Mouse (Mus musculus) cerebellum, adult 18-20 months (tissue): Measurements from ENCODE around the gene Lamtor1.
A peak's percentile ranks its signal among the peaks of the same experiment; 100 is the strongest.
"Not testable (repeated sequence)": the region's sequence is repeated elsewhere in the genome, so short reads cannot be mapped to it uniquely, and the experiment has no call there.

Source experiments
- DNase-seq, 2 experiments: peaks; one replicate each; pipeline ENCODE4 v3.0.0; 2021

Gene Lamtor1

DNA sequence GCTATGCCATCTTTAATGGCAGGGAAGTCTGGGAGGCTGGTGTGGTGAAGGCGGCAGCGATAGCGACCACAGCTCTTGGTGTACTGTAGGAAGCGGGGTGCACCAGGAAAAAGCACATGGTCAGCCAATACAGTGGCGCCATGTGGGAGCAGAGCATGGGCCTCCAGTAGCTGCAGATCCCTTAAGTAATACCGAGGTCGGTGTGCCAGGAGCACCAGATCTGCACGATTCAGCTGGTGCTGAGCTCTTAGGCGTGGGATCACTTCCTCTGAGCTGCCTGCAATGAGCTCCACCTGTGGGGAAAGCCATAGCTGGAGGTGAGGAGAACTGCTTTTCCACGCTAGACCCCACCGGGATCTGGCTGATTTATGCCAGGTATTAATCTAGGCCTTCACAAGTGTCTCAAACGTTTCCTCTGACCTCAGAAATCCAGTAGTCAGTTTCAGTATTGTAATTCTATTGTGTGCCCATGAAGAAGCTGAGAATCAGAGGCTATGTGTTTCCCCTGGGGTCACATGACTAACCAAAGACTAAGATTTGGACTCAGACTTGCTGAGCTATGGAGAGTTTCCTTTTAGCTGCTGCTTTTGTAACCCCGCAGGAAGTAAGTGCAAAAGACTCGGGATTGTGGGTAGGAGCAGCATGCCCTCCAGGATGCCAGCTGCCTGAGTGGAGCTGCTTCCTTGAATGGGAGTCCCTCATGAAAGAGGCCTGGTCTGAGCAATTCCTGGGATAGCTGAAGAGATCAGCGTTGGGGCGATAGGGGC lies 5.2 kb upstream of the Lamtor1 start:
- DNase-seq: no peak

DNA sequence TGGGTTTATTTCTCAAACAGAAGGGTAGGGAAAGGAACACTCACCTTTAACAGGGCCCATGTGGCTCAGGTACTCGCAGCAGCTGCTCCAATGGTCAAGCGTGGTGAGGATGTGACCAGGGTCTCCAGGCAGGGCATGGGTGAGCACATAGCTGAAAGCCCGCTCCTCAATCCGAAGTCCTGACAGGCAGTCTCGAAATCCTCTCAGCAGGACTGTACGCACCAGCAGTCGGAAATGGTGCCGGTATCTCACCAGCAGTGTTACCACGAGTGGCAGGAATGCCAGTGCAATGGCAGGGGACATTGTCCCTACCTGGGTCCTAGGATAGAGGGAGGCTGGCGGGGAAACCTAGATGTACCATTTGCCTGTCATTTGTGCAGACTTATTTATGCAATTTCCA lies 3.7 kb upstream of the Lamtor1 start:
- no peak for DNase-seq

DNA sequence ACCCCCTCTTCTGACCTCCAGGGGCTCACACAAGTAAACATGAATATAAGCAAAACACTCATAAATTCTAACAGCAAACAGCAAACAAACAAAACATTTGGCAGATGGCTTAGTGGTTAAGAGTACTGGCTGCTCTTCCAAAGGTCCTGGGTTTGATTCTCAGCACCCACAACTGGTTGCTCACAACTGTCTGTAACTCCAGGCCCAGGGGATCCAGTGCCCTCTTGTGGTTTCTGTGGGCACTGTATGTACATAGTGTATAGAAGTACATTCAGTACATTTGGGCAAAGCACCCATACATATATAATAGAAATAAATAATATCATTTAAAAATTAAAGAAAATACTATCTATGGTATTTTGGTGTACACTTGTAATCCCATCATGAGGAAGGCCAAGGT lies 2.9 kb upstream of the Lamtor1 start:
- DNase-seq: no peak

DNA sequence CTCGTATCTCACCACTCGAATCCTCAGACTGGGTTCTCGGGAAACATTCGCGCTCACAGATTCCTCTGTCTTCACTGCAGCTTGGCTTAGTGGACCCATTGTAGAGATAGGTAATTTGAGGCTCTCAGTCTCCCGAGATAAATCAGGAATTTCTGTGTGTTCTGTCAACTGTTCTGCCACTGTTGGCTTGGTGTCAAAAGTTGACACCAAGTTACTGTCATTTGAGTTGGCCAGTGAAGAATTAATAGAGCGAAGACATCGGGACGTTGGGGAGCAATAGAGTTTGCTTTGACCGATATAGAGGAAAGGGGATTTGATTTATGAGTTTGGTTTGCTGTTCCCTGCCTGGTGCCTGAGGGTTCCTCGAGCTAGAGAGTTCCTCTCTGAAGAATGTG lies 580 bp downstream of the Lamtor1 start, which contains the start of gene Tomt:
Tomt (minus strand) TSS at position 73 of the 395 bp plus-strand sequence.
- no peak for DNase-seq

DNA sequence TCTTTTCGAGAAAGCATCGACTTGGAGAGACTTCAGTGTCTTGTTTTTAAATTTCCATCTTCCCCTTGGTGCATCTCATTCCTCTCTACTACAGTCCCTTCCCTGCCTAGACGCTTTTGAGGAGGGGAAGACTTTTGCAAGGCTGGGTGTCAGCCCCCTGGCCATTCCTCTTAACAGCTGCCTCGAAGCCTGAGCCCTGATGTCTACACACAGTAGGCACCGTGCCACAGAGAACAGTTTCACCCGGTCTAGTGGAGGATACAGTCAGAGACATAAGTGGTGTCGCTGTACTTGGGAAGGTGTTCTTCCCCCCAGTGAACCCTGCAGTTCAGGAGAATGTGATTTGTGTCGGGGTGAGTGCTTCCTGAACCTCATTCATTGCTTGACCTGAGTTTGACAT lies 992 bp downstream of the Lamtor1 start:
- no peak for DNase-seq

DNA sequence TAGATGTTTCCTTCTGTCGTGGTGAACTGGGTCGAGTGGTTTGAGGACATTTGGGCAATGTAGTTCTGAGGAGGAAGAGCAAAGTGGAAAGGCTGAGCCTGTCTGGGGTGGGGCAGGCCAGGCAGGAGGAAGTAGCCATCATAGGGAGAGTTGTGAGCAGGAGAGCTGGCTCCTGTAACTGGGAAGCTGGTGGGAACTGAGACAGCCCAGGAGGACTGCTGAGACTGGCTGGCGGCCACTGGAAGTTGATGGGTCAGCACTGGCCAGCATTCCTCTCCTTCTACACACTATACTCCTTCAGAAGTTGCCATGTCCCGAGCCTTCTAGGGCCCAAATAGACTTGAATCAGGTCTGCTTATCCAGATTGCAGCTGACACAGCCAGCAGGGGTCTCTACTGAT lies 2.7 kb downstream of the Lamtor1 start:
- no peak for DNase-seq

DNA sequence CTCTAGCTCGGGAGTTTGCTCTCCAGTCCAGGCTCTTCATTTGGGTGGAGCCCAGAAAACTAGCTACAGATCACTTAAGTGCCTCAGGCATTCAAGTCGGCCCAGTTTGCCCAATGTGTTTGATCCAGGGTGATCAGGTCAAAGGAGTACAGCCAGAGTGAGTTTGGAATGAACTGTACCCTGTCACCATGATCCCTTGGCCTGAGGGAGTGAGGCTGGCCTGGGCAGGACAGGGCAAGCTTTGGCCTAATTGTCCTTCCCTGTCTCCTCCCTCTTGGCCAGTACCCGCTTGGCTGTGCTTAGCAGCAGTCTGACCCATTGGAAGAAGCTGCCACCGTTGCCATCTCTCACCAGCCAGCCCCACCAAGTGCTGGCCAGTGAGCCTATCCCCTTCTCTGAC lies 4.4 kb downstream of the Lamtor1 start:
- no peak for DNase-seq

DNA sequence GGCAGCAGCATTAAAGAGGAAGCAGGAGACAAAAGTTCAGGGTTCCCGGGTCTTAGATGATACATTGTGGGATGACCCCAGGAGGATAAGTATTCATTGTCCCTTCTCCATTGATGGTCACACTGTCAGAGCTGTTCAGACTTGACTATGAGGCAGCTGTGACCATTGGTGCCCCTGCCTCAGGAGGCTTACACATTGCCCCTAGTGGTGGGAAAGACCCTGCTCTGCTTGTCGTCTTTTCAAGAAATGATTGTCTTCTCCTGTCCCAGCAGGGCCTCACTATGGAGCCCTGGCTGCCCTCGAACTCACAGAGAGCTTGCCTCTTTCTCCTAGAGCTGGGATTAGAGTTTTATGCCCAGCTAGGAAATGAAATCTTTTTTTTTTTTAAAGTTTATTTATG lies 6.3 kb downstream of the Lamtor1 start:
- DNase-seq: no peak

DNA sequence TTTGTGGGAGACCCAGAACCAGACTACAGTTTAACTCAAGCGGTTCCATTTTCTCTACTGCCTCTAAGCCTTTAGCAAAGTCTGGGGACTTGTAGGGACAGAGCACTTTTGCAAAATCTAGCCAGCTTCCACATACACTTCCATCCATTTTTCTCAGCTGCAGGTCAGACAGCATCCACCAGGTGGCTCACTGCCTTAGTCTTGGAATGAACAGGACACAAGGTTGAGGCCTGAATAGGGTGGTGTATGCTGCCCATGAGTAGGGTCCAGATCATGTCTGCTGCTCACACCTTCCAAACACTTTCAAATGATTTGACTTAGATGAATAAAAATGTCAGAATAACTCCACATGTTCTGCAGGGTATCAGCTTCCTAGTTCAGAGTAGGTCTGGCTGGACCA lies 12.4 kb downstream of the Lamtor1 start:
- DNase-seq: peak; percentile 66 to 76

DNA sequence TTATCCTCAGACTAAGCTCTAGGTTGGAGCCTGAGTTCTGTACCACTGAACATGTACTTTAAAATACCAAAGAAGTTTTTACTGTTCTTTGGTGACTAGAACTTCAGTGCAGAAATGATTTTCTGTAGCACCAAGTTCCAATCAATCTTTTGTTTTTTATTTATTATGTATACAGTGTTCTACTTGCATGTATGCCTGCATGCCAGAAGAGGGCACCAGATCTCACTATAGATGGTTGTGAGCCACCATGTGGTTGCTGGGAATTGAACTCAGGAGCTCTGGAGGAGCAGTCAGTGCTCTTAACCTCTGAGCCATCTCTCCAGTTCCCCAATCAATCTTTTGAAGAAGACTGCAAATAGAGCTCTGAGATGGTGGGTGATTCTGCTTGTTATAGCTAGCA lies 20.2 kb downstream of the Lamtor1 start:
- DNase-seq: not testable (repeated sequence)

DNA sequence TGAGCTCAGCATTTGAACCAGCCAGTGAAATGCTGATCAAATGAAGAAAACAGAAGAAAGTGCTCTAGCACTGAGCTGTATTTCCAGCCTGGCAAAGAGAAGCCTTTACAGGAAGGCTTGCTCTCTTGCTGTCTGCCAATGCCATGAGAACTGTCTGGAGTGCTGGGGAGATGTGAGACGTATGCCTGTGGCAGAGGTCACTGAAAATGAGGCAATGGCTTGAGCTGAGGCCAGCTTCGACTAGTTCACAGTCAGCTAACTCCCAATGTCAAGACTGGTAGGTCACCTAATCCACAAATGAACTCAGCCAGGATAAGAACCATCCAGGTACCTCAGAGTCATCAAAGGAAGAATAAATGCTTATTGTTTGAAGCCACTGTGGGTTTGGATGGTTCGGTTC lies 22.4 kb downstream of the Lamtor1 start:
- no peak for DNase-seq

DNA sequence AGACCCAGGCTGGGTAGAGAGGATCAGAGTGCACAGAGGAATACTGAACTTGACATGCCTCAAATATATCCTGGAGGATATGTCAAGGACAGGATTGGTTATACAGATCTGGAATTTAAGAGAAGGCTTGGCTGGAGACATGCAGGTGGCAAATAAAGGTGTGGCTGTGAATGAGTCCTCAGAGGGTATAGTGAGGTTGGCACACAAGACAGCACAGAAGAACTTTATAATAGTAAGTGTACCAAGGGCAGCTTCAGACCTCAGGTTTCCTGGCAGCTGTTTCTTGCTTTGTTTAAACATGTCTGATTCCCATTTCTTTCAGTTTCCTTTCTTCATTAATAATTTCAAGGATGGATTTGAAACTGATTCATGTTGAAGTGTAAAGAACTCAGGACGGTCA lies 26.8 kb downstream of the Lamtor1 start:
- DNase-seq: no peak

DNA sequence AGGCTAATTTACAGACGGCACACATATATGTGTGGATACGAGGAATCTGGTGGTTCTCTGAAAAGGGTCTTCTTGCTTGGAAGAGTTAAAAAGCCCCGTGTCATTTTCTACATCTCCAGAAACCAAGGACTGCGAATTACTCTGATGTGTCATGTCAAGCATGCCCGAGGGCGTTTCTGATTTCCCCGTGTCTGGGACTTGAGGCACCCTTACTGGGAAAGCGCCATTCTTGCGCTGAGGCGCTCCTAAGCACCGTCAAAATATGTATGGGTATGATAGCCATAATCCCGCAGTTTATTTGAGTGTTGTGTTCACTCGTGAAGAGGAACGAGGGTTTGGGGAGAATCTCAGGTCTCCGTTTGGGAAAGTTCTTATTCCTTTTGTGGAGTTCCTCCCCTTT lies 27.6 kb downstream of the Lamtor1 start:
- peak in 1 of 2 experiments; percentile 22 for DNase-seq

DNA sequence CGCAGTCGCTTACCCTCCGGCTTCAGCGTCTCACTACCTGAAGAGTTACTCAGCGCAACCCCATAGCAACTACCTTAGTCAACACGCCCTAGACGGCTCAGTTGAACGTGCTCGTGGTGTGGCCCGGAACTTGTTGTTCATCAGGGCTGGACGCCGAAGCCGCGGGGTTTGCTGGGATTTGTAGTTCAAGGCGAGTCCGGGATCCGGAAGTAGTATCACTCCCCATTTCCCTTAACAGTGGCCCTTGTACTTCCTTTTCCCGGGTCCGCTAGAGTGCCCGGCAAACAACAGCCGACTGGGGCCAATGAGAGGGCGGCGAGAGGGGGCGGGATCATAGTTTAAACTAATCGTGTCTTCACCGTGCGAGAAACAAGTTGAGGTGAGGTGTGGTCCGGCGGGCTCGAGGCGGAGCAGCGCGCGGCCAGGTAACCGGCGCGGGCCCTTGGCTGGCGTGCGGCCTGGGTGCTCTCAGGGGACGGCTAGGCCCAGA lies 28.1 kb downstream of the Lamtor1 start, which contains the start of the genes Lrrc51 and Numa1:
Lrrc51 (minus strand) TSS at position 145 of the 490 bp plus-strand sequence.
Numa1 (plus strand) TSS at position 361 of the 490 bp plus-strand sequence.
- peak; percentile 95 to 99 for DNase-seq

DNA sequence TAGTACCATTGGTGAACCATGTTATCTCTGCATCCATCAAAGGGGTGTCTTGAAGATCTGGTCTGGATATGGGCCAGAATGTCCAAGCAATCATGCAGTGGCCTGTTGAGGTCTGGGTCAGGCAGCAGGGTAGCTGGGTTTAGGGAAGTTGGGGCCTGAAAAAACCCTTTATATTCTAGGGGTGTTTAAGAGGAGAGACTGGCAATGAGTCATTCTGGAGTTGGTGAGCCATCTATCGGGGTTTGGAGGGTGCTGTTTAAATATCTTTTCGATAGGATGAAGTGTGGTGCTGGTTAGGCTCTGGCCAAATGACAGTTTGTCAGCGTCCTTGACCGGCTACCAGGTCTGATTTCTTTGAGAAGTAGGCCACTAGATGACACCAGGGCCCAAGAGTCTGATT lies 30.3 kb downstream of the Lamtor1 start:
- DNase-seq: no peak

DNA sequence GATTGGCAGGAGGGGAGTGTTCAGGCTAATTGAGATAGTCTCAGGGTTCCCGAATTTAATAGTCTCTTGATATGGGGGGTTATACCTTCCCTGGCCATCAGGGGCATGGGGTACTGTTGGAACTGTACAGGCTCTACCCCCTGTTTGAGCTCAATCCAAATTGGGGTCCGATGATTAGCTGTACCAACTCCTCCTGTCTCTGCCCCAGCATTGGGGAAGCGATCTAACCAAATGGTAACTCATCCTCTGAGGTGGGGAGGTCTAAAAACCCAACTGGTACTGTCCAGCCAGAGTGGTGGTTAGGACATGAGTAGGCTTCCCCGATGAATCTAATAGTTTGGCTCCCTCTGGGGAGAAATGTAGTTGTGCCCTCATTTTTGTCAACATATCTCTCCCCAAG lies 31.3 kb downstream of the Lamtor1 start:
- DNase-seq: no peak

DNA sequence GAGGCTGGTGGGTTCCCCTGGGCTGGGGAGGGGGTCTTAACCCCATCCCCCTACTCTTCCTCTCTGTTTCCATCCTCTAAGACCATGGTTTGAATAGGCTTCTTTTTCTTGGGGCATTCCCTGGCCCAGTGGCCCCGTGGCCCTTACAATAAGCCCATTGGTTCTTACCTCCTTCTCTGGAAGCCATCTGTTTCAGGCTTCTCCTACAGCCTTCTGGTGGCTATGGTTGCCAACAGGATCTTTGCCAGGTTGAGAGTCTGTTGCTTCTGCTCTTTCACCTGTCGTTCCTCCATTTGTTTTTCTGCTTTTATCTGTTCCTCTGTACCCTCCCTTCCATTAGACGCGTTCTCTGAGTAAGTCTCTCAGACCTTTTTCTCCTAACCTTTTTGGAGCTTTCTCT lies 31.9 kb downstream of the Lamtor1 start:
- DNase-seq: peak; percentile 89 to 93

DNA sequence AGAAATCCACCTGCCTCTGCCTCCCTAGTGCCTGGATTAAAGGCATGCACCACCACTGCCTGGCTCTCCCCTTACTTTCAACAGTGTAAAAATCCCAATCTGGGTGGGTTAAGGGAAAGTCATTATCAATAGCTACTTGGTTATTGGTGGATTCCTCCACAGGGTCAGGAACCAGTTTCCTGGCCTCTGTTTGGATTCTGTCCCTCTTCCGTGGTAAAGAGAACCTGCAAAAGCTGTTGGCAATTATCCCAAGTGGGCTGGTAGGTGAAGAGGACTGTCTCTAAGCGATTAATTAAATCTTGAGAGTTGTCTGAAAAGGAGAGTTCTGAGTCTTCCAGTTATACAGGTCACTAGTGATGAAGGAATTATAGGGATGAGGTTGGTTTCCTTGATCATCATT lies 32.6 kb downstream of the Lamtor1 start:
- DNase-seq: peak; percentile 34 to 41

DNA sequence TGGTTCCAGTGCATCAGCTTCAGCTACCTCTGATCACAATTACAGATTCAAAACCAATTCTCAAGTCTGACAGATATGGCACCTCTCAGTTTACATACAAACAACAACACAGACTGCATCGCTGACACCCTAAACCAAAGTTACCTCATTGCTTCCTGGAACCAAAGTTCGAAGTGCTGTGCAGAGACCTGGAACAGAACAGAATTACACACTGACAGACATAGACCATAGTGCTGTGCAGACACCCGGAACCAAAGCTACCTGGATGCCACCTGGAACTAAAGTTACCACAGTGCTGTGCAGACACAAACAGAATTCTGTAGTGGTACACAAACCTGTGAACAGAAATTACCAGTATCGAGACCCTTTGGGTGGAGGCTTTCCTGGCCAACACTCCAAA lies 34.1 kb downstream of the Lamtor1 start:
- no peak for DNase-seq

DNA sequence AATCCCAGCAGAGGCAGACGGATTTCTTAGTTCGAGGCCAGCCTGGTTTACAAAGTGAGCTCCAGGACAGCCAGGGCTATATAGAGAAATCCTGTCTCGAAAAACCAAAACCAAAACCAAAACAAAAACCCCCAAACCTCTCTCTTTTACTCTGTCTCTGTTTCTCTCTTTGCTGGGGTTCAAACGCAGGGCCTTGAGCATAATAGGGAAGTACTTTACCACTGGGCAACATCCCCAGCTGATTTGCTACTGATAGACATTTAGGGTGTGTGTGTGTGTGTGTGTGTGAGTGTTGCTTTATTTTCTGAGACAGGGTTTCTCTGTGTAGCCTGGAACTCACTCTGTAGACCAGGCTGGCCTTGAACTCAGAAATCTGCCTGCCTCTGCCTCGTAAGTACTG lies 43.3 kb downstream of the Lamtor1 start:
- not testable (repeated sequence) for DNase-seq

DNA sequence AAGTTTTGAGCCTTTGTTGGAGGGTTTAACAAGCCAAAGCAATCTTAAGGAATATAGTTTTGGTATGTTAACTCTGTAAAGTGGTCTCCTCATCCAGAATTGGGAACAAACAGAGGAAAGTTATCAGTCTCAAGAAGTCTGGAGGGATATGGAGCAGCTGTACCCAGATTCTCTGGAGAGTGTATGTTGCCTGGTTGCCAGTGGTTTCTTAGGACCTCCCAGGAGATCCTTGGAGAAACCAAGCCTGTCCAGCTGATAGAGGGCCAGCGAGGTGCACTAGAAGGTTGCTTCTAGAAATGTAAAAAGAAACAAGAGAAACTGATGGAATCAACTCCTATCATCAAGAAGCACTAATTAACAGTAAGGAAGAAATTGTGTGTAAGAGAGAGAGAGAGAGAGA lies 45.9 kb downstream of the Lamtor1 start:
- no peak for DNase-seq

DNA sequence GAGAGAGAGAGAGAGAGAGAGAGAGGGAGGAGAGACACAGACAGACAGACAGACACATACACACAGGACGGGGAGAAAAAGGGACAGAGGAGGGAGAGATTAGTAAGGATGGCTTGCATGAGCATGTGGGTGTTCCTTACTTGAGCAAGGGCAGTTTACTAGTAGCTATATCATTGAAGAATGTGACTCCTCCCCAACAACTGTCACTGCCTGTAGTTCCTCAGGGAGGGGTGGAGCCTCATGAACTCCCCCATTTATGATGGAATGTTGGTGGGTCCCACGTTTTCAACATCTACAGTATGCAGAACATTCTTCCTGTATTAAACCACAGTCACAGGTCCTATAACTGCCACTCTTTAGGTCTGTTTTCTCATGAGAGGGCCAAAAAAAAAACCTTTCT lies 46.4 kb downstream of the Lamtor1 start:
- no peak for DNase-seq

DNA sequence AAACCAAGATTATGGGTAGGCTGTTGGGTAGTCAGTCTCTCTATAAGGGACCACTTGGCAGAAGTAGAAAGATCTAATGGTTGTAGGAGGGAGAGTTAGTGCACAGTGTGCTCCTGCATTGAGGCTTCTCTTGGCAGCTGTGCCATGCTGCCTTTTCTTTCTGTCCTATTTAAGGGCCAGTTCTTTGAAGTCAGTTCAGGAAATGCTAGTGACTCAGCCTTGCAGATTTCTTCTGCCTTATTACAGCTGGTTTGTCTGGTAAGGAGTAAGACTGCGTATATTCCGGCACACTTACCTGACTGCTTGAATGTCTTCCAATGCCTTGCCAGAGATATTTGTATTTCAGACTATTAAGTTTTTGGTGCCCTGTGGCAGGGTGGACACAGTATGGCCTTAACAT lies 48.5 kb downstream of the Lamtor1 start:
- DNase-seq: no peak

DNA sequence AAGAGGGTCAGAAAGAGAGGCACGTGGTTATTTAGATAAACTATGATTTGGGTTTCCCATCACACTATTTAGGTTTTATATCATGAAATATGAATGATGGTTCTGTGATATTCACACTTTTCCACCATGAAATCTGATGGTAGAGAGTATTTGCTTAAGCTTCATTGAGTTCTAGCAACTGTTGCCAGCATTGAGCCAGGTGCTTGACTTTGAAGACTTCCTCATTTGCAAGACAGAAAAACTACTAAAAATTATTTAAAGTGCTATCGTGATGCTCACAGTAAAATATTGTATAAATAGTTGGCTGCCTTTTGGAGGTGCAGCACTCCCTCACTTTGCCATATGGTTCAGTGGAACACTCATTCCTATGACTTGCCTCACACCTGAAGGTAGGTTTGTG lies 49.6 kb downstream of the Lamtor1 start:
- DNase-seq: no peak

DNA sequence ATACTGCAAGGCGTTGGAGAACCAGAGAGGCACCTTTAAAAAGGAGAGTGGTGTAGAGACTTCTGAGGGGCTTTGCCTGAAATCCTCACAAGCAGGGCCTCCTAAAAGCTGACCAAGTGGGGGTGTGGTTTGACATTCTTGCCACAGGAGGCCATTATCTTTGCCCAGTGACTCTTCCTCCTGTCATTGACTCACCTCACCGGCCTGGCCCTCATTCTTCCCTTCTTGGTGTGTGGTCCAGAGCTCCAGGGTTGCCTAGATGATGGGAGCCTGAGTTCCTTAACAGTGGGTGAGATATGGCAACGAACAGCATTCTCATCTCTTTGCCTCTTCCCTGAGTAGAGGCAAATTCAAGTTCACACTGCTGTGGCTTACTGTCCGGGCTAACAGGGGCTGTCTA lies 50.2 kb downstream of the Lamtor1 start:
- DNase-seq: no peak
